Mouse (Mus musculus) ovary, adult 10 weeks (tissue): ENCODE data around the gene Otol1. TPM values are rescaled to one million over a fixed set of nuclear protein-coding genes. Genes with fewer than 3 reads are reported as not detected.

Experiments
- polyA plus RNA-seq: library from polyadenylated mRNA; stranded (reverse); fragments of 350-450 nt; fragmentation: Illumina TruSeq; extraction: RNeasy Lipid Tissue Mini Kit (QIAGEN cat#74804); gene quantifications from one replicate; pipeline ENCODE4 v1.2.3, GENCODE M21; 2014

Gene Otol1
- not detected for polyA plus RNA-seq

DNA sequence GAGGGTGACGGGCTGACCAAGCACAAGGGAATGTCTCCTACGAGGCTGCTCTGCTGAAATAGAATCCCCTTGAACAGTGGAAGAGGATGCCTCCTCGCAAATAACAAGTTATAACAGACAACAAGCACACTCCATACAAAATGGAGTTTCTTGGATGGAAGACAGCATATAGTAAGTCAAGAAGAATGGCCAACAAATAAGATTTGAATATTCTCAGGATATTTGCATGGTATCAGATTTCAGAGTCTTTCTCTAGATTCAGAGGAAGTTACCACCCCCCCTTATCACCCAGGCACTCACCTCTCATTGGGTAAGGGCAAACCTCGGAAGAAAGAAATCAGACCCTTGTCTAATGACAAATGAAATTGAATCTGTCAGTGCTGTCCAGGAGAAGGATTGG lies at the start of gene Otol1:
Gene Otol1 (plus strand): TSS at position 301 of the 400 bp plus-strand sequence.

Other genes with a start within 250 kb of the Otol1 start
- gene Sptssb, start 147.7 kb upstream of the Otol1 start, polyA plus RNA-seq, result 0.60 TPM